Mouse (Mus musculus) forebrain, embryonic 16.5 days (tissue): ENCODE data around the gene Wdr83os. TPM values are rescaled to one million over a fixed set of nuclear protein-coding genes. Genes with fewer than 3 reads are reported as not detected.
A peak's percentile ranks its signal among the peaks of the same experiment; 100 is the strongest.

Experiments used
- ATAC-seq: fragments of 200-750 bp; cut with Nextera tagmentation; 2 replicates; pipeline ENCODE4 v1.8.0; 2017; ENCODE audit warnings: mild to moderate bottlenecking, moderate library complexity
- H3K27ac ChIP-seq: fragments of 300-500 bp; sonication (generic); 2 replicates; pipeline ENCODE4 v1.5.1; 2014; ENCODE audit warnings: low read length, control low read depth
- H3K27me3 ChIP-seq: fragments of 300-500 bp; sonication (generic); replicated peaks from 2 replicates; pipeline ENCODE4 v1.6.1; 2014; ENCODE audit warnings: low read length; ENCODE audit not compliant: control insufficient read depth, insufficient read depth
- H3K36me3 ChIP-seq: fragments of 300-500 bp; sonication (generic); 2 replicates; pipeline ENCODE4 v1.6.1; 2014; ENCODE audit not compliant: control insufficient read depth, insufficient read depth
- H3K4me1 ChIP-seq: fragments of 300-500 bp; sonication (generic); replicated peaks from 2 replicates; pipeline ENCODE4 v1.6.1; 2014; ENCODE audit warnings: low read length; ENCODE audit not compliant: control insufficient read depth, insufficient read depth
- H3K4me2 ChIP-seq: fragments of 300-500 bp; sonication (generic); 2 replicates; pipeline ENCODE4 v1.6.1; 2014; ENCODE audit warnings: mild to moderate bottlenecking, low read length, control low read depth
- H3K4me3 ChIP-seq: fragments of 300-500 bp; sonication (generic); replicated peaks from 2 replicates; pipeline ENCODE4 v1.5.1; 2014; ENCODE audit warnings: mild to moderate bottlenecking, low read length, control low read depth
- H3K9ac ChIP-seq: fragments of 300-500 bp; sonication (generic); replicated peaks from 2 replicates; pipeline ENCODE4 v1.6.1; 2014; ENCODE audit warnings: low read depth, low read length, control low read depth
- H3K9me3 ChIP-seq: fragments of 300-500 bp; sonication (generic); 2 replicates; pipeline ENCODE4 v1.6.1; 2016; ENCODE audit warnings: low read length; ENCODE audit not compliant: control insufficient read depth
- WGBS: fragments of 180-500 bp; shearing (Covaris S2); extraction: QIAGEN DNeasy Blood & Tissue Kit; methylation state at CpG from one replicate; pipeline ENCODE4 v1.1.7; 2014; 5-methylcytosine and 5-hydroxymethylcytosine counted together
- microRNA-seq: library from miRNA; unstranded; fragments of <30 nt; microRNA quantifications from one replicate; pipeline ENCODE4, GENCODE M21; 2017
- polyA plus RNA-seq: library from polyadenylated mRNA; unstranded; fragments of >200 nt; fragmentation: Nextera tagmentation; extraction: Ambion mirVana; gene quantifications from 2 replicates; pipeline ENCODE4 v1.2.1, GENCODE M21; 2015

Wdr83os gene
- polyA plus RNA-seq, 1 experiment from 2014 or later, result 133 TPM

DNA sequence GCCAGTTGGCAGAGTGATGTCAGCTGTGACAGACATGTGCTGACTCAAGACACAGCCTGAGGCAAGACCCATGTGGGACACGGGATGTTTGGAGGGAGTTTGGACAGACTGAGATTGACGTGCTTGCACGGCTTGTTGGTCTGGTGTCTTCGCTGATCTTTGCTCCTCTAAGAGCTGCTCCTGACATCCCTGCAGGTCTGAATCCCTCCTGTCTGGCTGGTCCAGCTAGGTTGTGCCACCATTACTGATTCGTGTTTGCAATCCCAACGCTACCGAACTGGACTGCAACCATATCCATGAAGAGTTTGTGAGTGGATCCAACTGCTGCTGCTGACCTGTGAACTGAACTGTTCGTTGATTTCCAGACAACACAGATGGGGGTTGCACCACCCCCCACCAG, 43.2 kb downstream of the Wdr83os start:
- no peak overlapping the region for H3K4me2 ChIP-seq
- 94% methylated on average over 8 of the region's 8 CpGs for WGBS

More for the DNA sequence above, 43.2 kb downstream of the Wdr83os start:
- Histone ChIP-seq H3K9ac (no peak overlapping the region), H3K27ac (no peak overlapping the region), H3K9me3 (no peaks in the 10 kb centered on the region), H3K27me3 (no peaks in the 10 kb centered on the region), H3K4me1 (no peaks in the 10 kb centered on the region; the same call in 1 of the 2 replicates), H3K4me3 (no peak overlapping the region), H3K36me3 (no peaks in the 10 kb centered on the region)
- ATAC-seq, result no peak

Small RNA genes lying within 50 kb of the gene (microRNA-seq; reads per million reads assigned to microRNA genes)
- gene Gm23388 (2.7 reads per million, percentile 9 among the genes with 10 or more reads in this experiment), gene Mir7070 (not detected)

Other genes with a start within 250 kb of the Wdr83os start
- 31.3 and 34.3 TPM in 2 replicates for gene Gadd45gip1, start 249.2 kb upstream of the Wdr83os start, polyA plus RNA-seq
- gene Rad23a, start 240.1 kb upstream of the Wdr83os start, polyA plus RNA-seq, result 84.8 and 86.5 TPM in 2 replicates
- 610 and 631 TPM in 2 replicates for gene Calr, start 233.8 kb upstream of the Wdr83os start, polyA plus RNA-seq
- 126 TPM in 2 replicates for gene Farsa, start 223.8 kb upstream of the Wdr83os start, polyA plus RNA-seq
- 51.0 and 54.3 TPM in 2 replicates for gene Syce2, start 208.6 kb upstream of the Wdr83os start, polyA plus RNA-seq
- 35.5 and 39.1 TPM in 2 replicates for gene Gcdh, start 186.8 kb upstream of the Wdr83os start, polyA plus RNA-seq
- 0.73 and 0.85 TPM in 2 replicates for gene Klf1, start 178.8 kb upstream of the Wdr83os start, polyA plus RNA-seq
- 5.4 and 5.5 TPM in 2 replicates for gene Dnase2a, start 172.2 kb upstream of the Wdr83os start, polyA plus RNA-seq
- 52.4 and 65.8 TPM in 2 replicates for gene Mast1, start 143.4 kb upstream of the Wdr83os start, polyA plus RNA-seq
- 2.2 and 2.4 TPM in 2 replicates for gene Rtbdn, start 133.7 kb upstream of the Wdr83os start, polyA plus RNA-seq
- gene Gm49661, start 111.3 kb upstream of the Wdr83os start, polyA plus RNA-seq, result not detected in 2 replicates
- gene Prdx2, start 111.2 kb upstream of the Wdr83os start, polyA plus RNA-seq, result 1,287 and 1,394 TPM in 2 replicates
- gene Rnaseh2a, start 111.0 kb upstream of the Wdr83os start, polyA plus RNA-seq, result 79.9 and 85.8 TPM in 2 replicates
- gene Junb, start 102.0 kb upstream of the Wdr83os start, polyA plus RNA-seq, result 7.6 and 8.2 TPM in 2 replicates
- gene Hook2, start 90.1 kb upstream of the Wdr83os start, polyA plus RNA-seq, result 31.3 and 39.8 TPM in 2 replicates
- gene Best2, start 66.2 kb upstream of the Wdr83os start, polyA plus RNA-seq, result not detected in 2 replicates
- gene Asna1, start 55.5 kb upstream of the Wdr83os start, polyA plus RNA-seq, result 144 and 153 TPM in 2 replicates
- 108 and 110 TPM in 2 replicates for gene Trir, start 53.9 kb upstream of the Wdr83os start, polyA plus RNA-seq
- 72.8 and 83.4 TPM in 2 replicates for gene Tnpo2, start 43.8 kb upstream of the Wdr83os start, polyA plus RNA-seq
- gene Fbxw9, start 20.7 kb upstream of the Wdr83os start, polyA plus RNA-seq, result 61.7 and 78.3 TPM in 2 replicates
- gene Gm5741, start 12.8 kb upstream of the Wdr83os start, polyA plus RNA-seq, result 0.84 TPM in 1 of 2 replicates, not detected in the other
- 87.2 and 98.7 TPM in 2 replicates for gene Dhps, start 9.0 kb upstream of the Wdr83os start, polyA plus RNA-seq
- gene Wdr83, start 566 bp downstream of the Wdr83os start, polyA plus RNA-seq, result 53.1 and 61.1 TPM in 2 replicates
- 15.6 and 17.7 TPM in 2 replicates for gene Man2b1, start 2.5 kb downstream of the Wdr83os start, polyA plus RNA-seq
- gene Zfp791, start 42.4 kb downstream of the Wdr83os start, polyA plus RNA-seq, result 3.4 and 3.8 TPM in 2 replicates
- not detected in 2 replicates for gene Cks1brt, start 71.2 kb downstream of the Wdr83os start, polyA plus RNA-seq
- not detected in 2 replicates for gene Olfr371, start 145.2 kb downstream of the Wdr83os start, polyA plus RNA-seq
- 83.1 and 83.4 TPM in 2 replicates for gene Orc6, start 218.9 kb downstream of the Wdr83os start, polyA plus RNA-seq
- 202 and 223 TPM in 2 replicates for gene Vps35, start 219.1 kb downstream of the Wdr83os start, polyA plus RNA-seq